Mouse (Mus musculus) mesoderm, embryonic 11.5 days (tissue): ENCODE results near the gene Dis3.
"Not testable (repeated sequence)": the region's sequence is repeated elsewhere in the genome, so short reads cannot be mapped to it uniquely, and the experiment has no call there.

Experiments used
- DNase-seq: peaks from one replicate; pipeline ENCODE4 v3.0.0-alpha.2; 2012; ENCODE audit warnings: low read depth, low spot score

Gene Dis3

GRCm38 (mm10) chr14:99063091-99063490 is 36.5 kb downstream of the Dis3 start:
- DNase-seq, result no peak

GRCm38 (mm10) chr14:99060616-99061015 is 39.0 kb downstream of the Dis3 start:
- no peak for DNase-seq

- DNase-seq, result no peak
Observed at GRCm38 (mm10) chr14:99058959-99059586, 40.5 kb downstream of the Dis3 start.

GRCm38 (mm10) chr14:99046782-99047181 is 52.8 kb downstream of the Dis3 start:
- peak; percentile 21 for DNase-seq

- peak; percentile 95 for DNase-seq
Observed at GRCm38 (mm10) chr14:99046031-99046781, 53.4 kb downstream of the Dis3 start, which contains the start of the genes Mzt1 and Bora. Mzt1 (minus strand) TSS chr14:99046134. Bora (plus strand) TSS chr14:99046222.

- DNase-seq, result peak; percentile 14
Observed at GRCm38 (mm10) chr14:99045378-99046030, 54.1 kb downstream of the Dis3 start.

- no peak for DNase-seq
Observed at GRCm38 (mm10) chr14:99044718-99045117, 54.9 kb downstream of the Dis3 start.

- no peak for DNase-seq
Observed at GRCm38 (mm10) chr14:99044096-99044495, 55.5 kb downstream of the Dis3 start.

GRCm38 (mm10) chr14:99043499-99043898 is 56.1 kb downstream of the Dis3 start:
- no peak for DNase-seq

- DNase-seq, result no peak
Observed at GRCm38 (mm10) chr14:99041416-99041815, 58.2 kb downstream of the Dis3 start.

- DNase-seq, result not testable (repeated sequence)
Observed at GRCm38 (mm10) chr14:99039308-99039707, 60.3 kb downstream of the Dis3 start.

GRCm38 (mm10) chr14:99037703-99038102 is 61.9 kb downstream of the Dis3 start:
- no peak for DNase-seq

- no peak for DNase-seq
Observed at GRCm38 (mm10) chr14:99036039-99036438, 63.5 kb downstream of the Dis3 start.

GRCm38 (mm10) chr14:99034851-99035250 is 64.7 kb downstream of the Dis3 start:
- DNase-seq, result not testable (repeated sequence)

- DNase-seq, result no peak
Observed at GRCm38 (mm10) chr14:99032596-99032995, 67.0 kb downstream of the Dis3 start.

- DNase-seq, result no peak
Observed at GRCm38 (mm10) chr14:99031337-99031873, 68.2 kb downstream of the Dis3 start.

- DNase-seq, result no peak
Observed at GRCm38 (mm10) chr14:99029987-99030386, 69.6 kb downstream of the Dis3 start.
